Mouse (Mus musculus) bone marrow, adult 2 months (tissue): ENCODE data around the gene Angptl8.

Experiments used
- CTCF ChIP-seq: fragments of 200-500 bp; IDR thresholded peaks from 2 replicates; pipeline ENCODE4 v1.5.1; 2011; ENCODE audit warnings: low read length, control low read depth; ENCODE audit not compliant: control insufficient read depth, insufficient read depth
- POLR2A ChIP-seq: fragments of 200-500 bp; IDR thresholded peaks from 2 replicates; pipeline ENCODE4 v1.6.1; 2011; ENCODE audit warnings: low read depth, mild to moderate bottlenecking, control low read depth, low read length, borderline replicate concordance; ENCODE audit not compliant: control insufficient read depth

- TF ChIP-seq POLR2A (no peak), CTCF (no peak)
Measured at GRCm38 (mm10) chr9:21837690-21838089, 2.4 kb downstream of the Angptl8 start.
